Mouse (Mus musculus) hindbrain, embryonic 13.5 days (tissue): Measurements from ENCODE around the gene Naip1. TPM values are rescaled to one million over a fixed set of nuclear protein-coding genes. Genes with fewer than 3 reads are reported as not detected.

Source experiments
- polyA plus RNA-seq: library from polyadenylated mRNA; unstranded; fragments of >200 nt; fragmentation: Nextera tagmentation; extraction: Ambion mirVana; gene quantifications from 2 replicates; pipeline ENCODE4 v1.2.1, GENCODE M21; 2015

Naip1 gene
- polyA plus RNA-seq, 1 experiment from 2014 or later, result 0.13 TPM

Other genes with a start within 250 kb of the Naip1 start
- 0.16 and 0.17 TPM in 2 replicates for gene Naip5, start 206.5 kb downstream of the Naip1 start, polyA plus RNA-seq
- gene Naip6, start 135.2 kb downstream of the Naip1 start, polyA plus RNA-seq, result 0.12 and 0.13 TPM in 2 replicates
- gene Gtf2h2, start 39.7 kb upstream of the Naip1 start, polyA plus RNA-seq, result 73.2 and 79.5 TPM in 2 replicates
- 5.4 and 9.1 TPM in 2 replicates for gene Ocln, start 99.8 kb upstream of the Naip1 start, polyA plus RNA-seq
- gene Marveld2, start 164.1 kb upstream of the Naip1 start, polyA plus RNA-seq, result 2.4 TPM in 2 replicates
- 335 and 338 TPM in 2 replicates for gene Ak6, start 198.1 kb upstream of the Naip1 start, polyA plus RNA-seq
- 19.8 and 19.9 TPM in 2 replicates for gene Rad17, start 198.2 kb upstream of the Naip1 start, polyA plus RNA-seq
- gene Taf9, start 198.7 kb upstream of the Naip1 start, polyA plus RNA-seq, result 21.2 and 28.6 TPM in 2 replicates
- gene Ccdc125, start 216.8 kb upstream of the Naip1 start, polyA plus RNA-seq, result 1.9 TPM in 2 replicates